Mouse (Mus musculus): ENCODE data around the gene Taar7d.

DNA sequence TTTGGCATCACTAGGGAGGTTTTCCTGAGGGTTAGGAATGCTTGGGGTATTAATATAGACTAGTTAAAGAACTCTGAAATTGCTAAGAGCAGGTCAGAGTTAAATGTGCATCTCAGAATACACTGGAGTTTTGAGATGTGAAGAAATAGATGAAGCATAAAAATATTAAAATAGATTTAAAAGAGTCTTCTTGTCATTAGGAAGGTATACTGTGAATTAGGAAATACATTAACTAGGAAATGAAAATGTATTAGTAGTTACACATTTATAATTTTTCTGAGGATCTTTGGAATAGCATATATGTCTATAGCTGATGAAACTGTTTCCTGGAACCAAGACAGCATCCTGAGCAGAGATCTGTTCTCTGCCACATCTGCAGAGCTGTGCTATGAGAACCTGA, 22.2 kb downstream of the Taar7d start, which contains the start of gene Taar7f:
- TF ChIP-seq ZMIZ1 (IDR thresholded peaks at IDR 0.05; ENCODE audit: low read depth, low read length) (no peak), CTCF (conservative IDR thresholded peaks at IDR 0.05 in 1 of 2, IDR thresholded peaks at IDR 0.05 in 1 of 2; ENCODE audit: low read depth in 2 of 2, low read length in 2 of 2) (no peak), E2F4 (IDR thresholded peaks at IDR 0.05; ENCODE audit: insufficient replicate concordance, low read depth, low read length) (no peak), JUND (conservative IDR thresholded peaks at IDR 0.05; ENCODE audit: low read depth, low read length) (no peak), PAX5 (IDR thresholded peaks at IDR 0.05; ENCODE audit: low read length) (no peak), POLR2A (IDR thresholded peaks at IDR 0.05; ENCODE audit: low read depth, low read length) (no peak), CHD2 (IDR thresholded peaks at IDR 0.05; ENCODE audit: low read length) (no peak), MAX (IDR thresholded peaks at IDR 0.05; ENCODE audit: low read length) (no peak), EP300 (IDR thresholded peaks at IDR 0.05; ENCODE audit: low read length) (no peak)

Measured in CH12.LX (cell line).